ENCODE assay signal across 8 mouse cellular contexts in genomic region chr2:121169902-121170301, GRCm38 (mm10). TPM values are rescaled to one million over a fixed set of nuclear protein-coding genes. Genes with fewer than 3 reads are reported as not detected.
DNase-seq lines count a peak whose midpoint lies in the region; ATAC-seq and TF ChIP-seq lines count a peak whose summit lies in the region.

No protein-coding gene starts in this region.

- H3K4me2 ChIP-seq in forebrain, embryonic 14.5 days (ENCODE audit: low read length), result peak overlapping the region; percentile 92
- H3K4me2 ChIP-seq in liver, embryonic 16.5 days (ENCODE audit: low read depth, low read length), result peak overlapping the region; percentile 74
- H3K4me2 ChIP-seq in neural tube, embryonic 13.5 days, result peak overlapping the region; percentile 92

- TF ChIP-seq POLR2A in brain, embryonic 14.5 days (IDR thresholded peaks at IDR 0.05; ENCODE audit: borderline replicate concordance, extremely low read depth, insufficient read depth, insufficient read length, poor library complexity, severe bottlenecking), result no peak

- WGBS in forebrain, embryonic 14.5 days, result 5% methylated on average over 9 of the region's 9 CpGs
- 8% methylated on average over 9 of the region's 9 CpGs for WGBS in liver, embryonic 16.5 days (ENCODE audit: insufficient replicate concordance)
- 6% methylated on average over 9 of the region's 9 CpGs for WGBS in neural tube, embryonic 13.5 days

- no peak for ATAC-seq in forebrain, embryonic 14.5 days
- ATAC-seq in liver, embryonic 16.5 days (ENCODE audit: low read depth), result no peak
- no peak for ATAC-seq in neural tube, embryonic 13.5 days (ENCODE audit: low read depth)

- DNase-seq in left cerebral cortex, adult 2 months (ENCODE audit: extremely low spot score in 1 of 2, low spot score in 2 of 2), result no peak
- DNase-seq in left cerebral cortex, adult 9 months (ENCODE audit: low spot score in 2 of 2), result no peak
- DNase-seq in brain, embryonic 14.5 days (ENCODE audit: low read depth), result peak; percentile 16
- DNase-seq in forebrain, embryonic 14.5 days (ENCODE audit: low spot score), result no peak
- DNase-seq in induced T-regulatory cell, adult 2 months (ENCODE audit: low read depth), result peak; percentile 68
- DNase-seq in right cerebral cortex, postnatal 14 days, result no peak

- peak overlapping the region; percentile 94 for H3K4me3 ChIP-seq in left cerebral cortex, adult 2 months
- H3K4me3 ChIP-seq in forebrain, embryonic 14.5 days (ENCODE audit: low read depth, low read length), result peak overlapping the region; percentile 92
- peak overlapping the region; percentile 98 for H3K4me3 ChIP-seq in liver, embryonic 16.5 days (ENCODE audit: low read depth, low read length)
- H3K4me3 ChIP-seq in neural tube, embryonic 13.5 days, result peak overlapping the region; percentile 89

- intact Hi-C loops in left cerebral cortex, adult 2 months (cut with DNase I), result loop anchor here (1.0 to 5.0 kb wide), 2 partner anchors 30 to 227 kb away; partner anchors contain the start of genes Adal and Lcmt2

- peak overlapping the region; percentile 85 for H3K9ac ChIP-seq in forebrain, embryonic 14.5 days (ENCODE audit: low read length)
- H3K9ac ChIP-seq in liver, embryonic 16.5 days (ENCODE audit: low read depth, low read length), result peak overlapping the region; percentile 96
- H3K9ac ChIP-seq in neural tube, embryonic 13.5 days, result peak overlapping the region; percentile 91

- TF ChIP-seq CTCF in left cerebral cortex, adult 2 months (IDR thresholded peaks at IDR 0.05), result no peak
- TF ChIP-seq CTCF in brain, embryonic 14.5 days (IDR thresholded peaks at IDR 0.05; ENCODE audit: borderline replicate concordance, extremely low read depth, insufficient read depth, insufficient read length), result no peak

- H3K27me3 ChIP-seq in forebrain, embryonic 14.5 days (replicated peaks; ENCODE audit: control insufficient read depth, insufficient read depth, low read length), result no peaks in the 10 kb centered on the region
- H3K27me3 ChIP-seq in liver, embryonic 16.5 days (ENCODE audit: control insufficient read depth, insufficient read depth, low read depth, low read length), result no peaks in the 10 kb centered on the region
- no peaks in the 10 kb centered on the region for H3K27me3 ChIP-seq in neural tube, embryonic 13.5 days

- H3K4me1 ChIP-seq in forebrain, embryonic 14.5 days (ENCODE audit: control insufficient read depth, insufficient read depth, low read length), result peaks cover 23% of the 10 kb centered on the region
- peaks cover 22% of the 10 kb centered on the region for H3K4me1 ChIP-seq in liver, embryonic 16.5 days (ENCODE audit: control insufficient read depth, low read depth, low read length)
- H3K4me1 ChIP-seq in neural tube, embryonic 13.5 days (replicated peaks), result peaks cover 43% of the 10 kb centered on the region

- no peak overlapping the region for H3K27ac ChIP-seq in left cerebral cortex, adult 2 months
- no peak overlapping the region for H3K27ac ChIP-seq in forebrain, embryonic 14.5 days (ENCODE audit: low read depth, low read length)
- peak overlapping the region; percentile 94 for H3K27ac ChIP-seq in liver, embryonic 16.5 days (ENCODE audit: low read length)
- H3K27ac ChIP-seq in neural tube, embryonic 13.5 days (replicated peaks), result no peak overlapping the region

- peaks cover 29% of the 10 kb centered on the region for H3K36me3 ChIP-seq in forebrain, embryonic 14.5 days (ENCODE audit: control insufficient read depth, insufficient read depth, low read length)
- peaks cover 5% of the 10 kb centered on the region; the same call in 1 of the 2 replicates for H3K36me3 ChIP-seq in liver, embryonic 16.5 days (ENCODE audit: control insufficient read depth, insufficient read depth)
- H3K36me3 ChIP-seq in neural tube, embryonic 13.5 days, result peaks cover 34% of the 10 kb centered on the region

- no peaks in the 10 kb centered on the region for H3K9me3 ChIP-seq in forebrain, embryonic 14.5 days (replicated peaks; ENCODE audit: control insufficient read depth, low read length)
- H3K9me3 ChIP-seq in liver, embryonic 16.5 days (replicated peaks; ENCODE audit: control insufficient read depth, low read length), result no peaks in the 10 kb centered on the region
- H3K9me3 ChIP-seq in neural tube, embryonic 13.5 days, result no peaks in the 10 kb centered on the region

RNA-seq across cellular contexts. Expression of gene Tubgcp4, which starts 0.6 kb away (rescaled TPM):
- total RNA-seq in left cerebral cortex, adult 2 months (2021), result 10 to 100 TPM; 45.7 to 48.6 TPM
- polyA plus RNA-seq in brain, embryonic 14.5 days (2012; rRNA removed), result 50.9 and 67.7 TPM in 2 replicates
- polyA plus RNA-seq in forebrain, embryonic 14.5 days (2014; fragmentation: Nextera tagmentation; extraction: Ambion mirVana), result 38.9 and 43.7 TPM in 2 replicates
- polyA plus RNA-seq in liver, embryonic 16.5 days (2015; fragmentation: Nextera tagmentation; extraction: Ambion mirVana), result 19.0 and 20.5 TPM in 2 replicates
- polyA plus RNA-seq in neural tube, embryonic 13.5 days (2015; fragmentation: Nextera tagmentation; extraction: Ambion mirVana), result 49.6 and 57.0 TPM in 2 replicates

RNA-seq across cellular contexts. Expression of gene Zscan29, which starts 1.0 kb away (rescaled TPM):
- total RNA-seq in left cerebral cortex, adult 2 months (2021), result 1 to 10 TPM; 6.1 to 6.3 TPM
- 4.9 and 6.3 TPM in 2 replicates for polyA plus RNA-seq in brain, embryonic 14.5 days (2012; rRNA removed)
- 8.5 and 9.7 TPM in 2 replicates for polyA plus RNA-seq in forebrain, embryonic 14.5 days (2014; fragmentation: Nextera tagmentation; extraction: Ambion mirVana)
- 3.9 and 4.4 TPM in 2 replicates for polyA plus RNA-seq in liver, embryonic 16.5 days (2015; fragmentation: Nextera tagmentation; extraction: Ambion mirVana)
- 8.4 and 8.8 TPM in 2 replicates for polyA plus RNA-seq in neural tube, embryonic 13.5 days (2015; fragmentation: Nextera tagmentation; extraction: Ambion mirVana)

RNA-seq across cellular contexts. Expression of gene Lcmt2, which starts 29.4 kb away (rescaled TPM):
- total RNA-seq in left cerebral cortex, adult 2 months (2021), result 1 to 10 TPM; 6.5 to 7.7 TPM
- 11.5 and 12.9 TPM in 2 replicates for polyA plus RNA-seq in brain, embryonic 14.5 days (2012; rRNA removed)
- 22.7 and 27.8 TPM in 2 replicates for polyA plus RNA-seq in forebrain, embryonic 14.5 days (2014; fragmentation: Nextera tagmentation; extraction: Ambion mirVana)
- polyA plus RNA-seq in liver, embryonic 16.5 days (2015; fragmentation: Nextera tagmentation; extraction: Ambion mirVana), result 9.4 and 10.5 TPM in 2 replicates
- 18.3 and 21.2 TPM in 2 replicates for polyA plus RNA-seq in neural tube, embryonic 13.5 days (2015; fragmentation: Nextera tagmentation; extraction: Ambion mirVana)

RNA-seq across cellular contexts. Expression of gene Adal, which starts 29.7 kb away (rescaled TPM):
- total RNA-seq in left cerebral cortex, adult 2 months (2021), result 10 to 100 TPM; 18.2 to 19.9 TPM
- polyA plus RNA-seq in brain, embryonic 14.5 days (2012; rRNA removed), result 22.8 and 24.2 TPM in 2 replicates
- 37.2 and 38.0 TPM in 2 replicates for polyA plus RNA-seq in forebrain, embryonic 14.5 days (2014; fragmentation: Nextera tagmentation; extraction: Ambion mirVana)
- 9.5 and 10.2 TPM in 2 replicates for polyA plus RNA-seq in liver, embryonic 16.5 days (2015; fragmentation: Nextera tagmentation; extraction: Ambion mirVana)
- 33.3 and 35.8 TPM in 2 replicates for polyA plus RNA-seq in neural tube, embryonic 13.5 days (2015; fragmentation: Nextera tagmentation; extraction: Ambion mirVana)

Comparison
In these comparisons a context has a peak if more than half of its experiments do, and no peak if none do; other contexts are left out.
1. DNase-seq: peak in brain, embryonic 14.5 days (single experiment) and induced T-regulatory cell, adult 2 months (single experiment); none in left cerebral cortex, adult 2 months (0 of 2), left cerebral cortex, adult 9 months (0 of 2), forebrain, embryonic 14.5 days (single experiment) and right cerebral cortex, postnatal 14 days (single experiment).
2. Peak in every context shown above with its lines, with median percentiles within 50 percentile points of each other: H3K4me3 ChIP-seq, H3K4me2 ChIP-seq and H3K9ac ChIP-seq.